Mouse (Mus musculus) stomach, adult 2 months (tissue): ENCODE results near the gene Fbxw17. TPM values are rescaled to one million over a fixed set of nuclear protein-coding genes. Genes with fewer than 3 reads are reported as not detected.

ENCODE experiments used
- polyA plus RNA-seq: library from polyadenylated mRNA; depleted of rRNA; stranded (reverse); fragments of >200 nt; gene quantifications from 2 replicates; pipeline ENCODE4 v1.2.3, GENCODE M21; 2012; rRNA removed

Gene Fbxw17
- polyA plus RNA-seq: 11.7 and 12.8 TPM in 2 replicates

DNA sequence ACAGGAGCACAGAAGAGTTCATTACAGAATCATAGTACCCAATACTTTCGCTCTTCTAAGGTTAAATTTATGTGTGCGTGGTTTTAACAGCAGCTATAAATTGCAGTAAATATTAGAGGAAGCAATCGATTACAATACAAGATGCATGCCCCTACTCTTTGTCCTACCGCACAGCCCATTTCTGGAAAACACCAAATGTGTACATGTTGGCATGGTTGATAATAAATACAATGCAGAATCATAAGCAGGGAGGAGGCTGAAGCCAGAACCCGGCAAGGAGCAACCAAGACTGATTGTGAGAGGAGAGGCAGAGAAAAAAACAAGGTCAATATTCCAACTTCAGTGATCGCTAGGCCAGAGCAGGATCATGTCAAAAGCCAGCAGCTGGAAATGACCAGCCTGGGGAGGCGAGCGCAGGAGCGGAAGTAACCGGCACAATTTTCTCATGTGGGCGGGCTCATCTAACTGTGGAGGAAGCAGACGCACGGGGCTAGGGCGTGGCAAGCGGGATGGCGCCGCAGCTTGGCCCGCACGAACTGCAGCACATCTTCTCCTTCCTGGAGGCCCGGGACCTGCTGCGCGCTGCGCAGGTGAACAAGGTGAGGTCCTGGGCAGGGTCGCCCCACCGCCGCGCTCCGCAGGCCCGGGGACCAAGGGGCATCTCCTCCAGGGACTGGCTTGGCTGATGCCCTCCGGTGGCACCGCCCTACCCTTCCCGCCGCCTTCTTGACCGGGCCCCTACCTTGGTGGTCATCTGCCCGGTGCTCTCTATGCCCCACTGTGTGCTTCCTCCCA, at the start of gene Fbxw17:
Gene Fbxw17 (plus strand): TSS at position 476 of the 795 bp plus-strand sequence.

GRCm38 (mm10) chr13:50443812-50444211, 26.1 kb downstream of the Fbxw17 start, which contains the start of gene Gm47429:
Gene Gm47429 (minus strand): TSS chr13:50443912.

GRCm38 (mm10) chr13:50467007-50467406, 49.3 kb downstream of the Fbxw17 start, which contains the start of gene Nutm2:
Gene Nutm2 (plus strand): TSS chr13:50467307.

Other genes with a start within 250 kb of the Fbxw17 start
- gene Gm906, start 167.6 kb upstream of the Fbxw17 start, polyA plus RNA-seq: not detected in 2 replicates
- not detected in 2 replicates for gene Gm47429, start 26.0 kb downstream of the Fbxw17 start, polyA plus RNA-seq
- not detected in 2 replicates for gene Nutm2, start 49.4 kb downstream of the Fbxw17 start, polyA plus RNA-seq
- not detected in 2 replicates for gene Gm904, start 225.4 kb downstream of the Fbxw17 start, polyA plus RNA-seq